Mouse (Mus musculus) forebrain, embryonic 15.5 days (tissue): ENCODE measurements at regions not wholly inside any gene's neighbourhood (a gene's known extent, or its start where the extent isn't known, plus 50 kb on each side); places are given as distances from the start of the nearest gene placed in this dataset.

Source experiments
- ATAC-seq: fragments of 200-750 bp; cut with Nextera tagmentation; replicated peaks from 2 replicates; pipeline ENCODE4 v1.8.0; 2017; ENCODE audit warnings: mild to moderate bottlenecking, moderate TSS enrichment, moderate library complexity
- H3K27ac ChIP-seq: fragments of 300-500 bp; sonication (generic); replicated peaks from 2 replicates; pipeline ENCODE4 v1.5.1; 2015; ENCODE audit warnings: mild to moderate bottlenecking, inconsistent platforms
- H3K27me3 ChIP-seq: fragments of 300-500 bp; sonication (generic); 2 replicates; pipeline ENCODE4 v1.6.1; 2015; ENCODE audit warnings: inconsistent platforms
- H3K36me3 ChIP-seq: fragments of 300-500 bp; sonication (generic); 2 replicates; pipeline ENCODE4 v1.6.1; 2015; ENCODE audit warnings: mild to moderate bottlenecking, inconsistent platforms
- H3K4me1 ChIP-seq: fragments of 300-500 bp; sonication (generic); 2 replicates; pipeline ENCODE4 v1.6.1; 2015; ENCODE audit warnings: inconsistent platforms
- H3K4me2 ChIP-seq: fragments of 300-500 bp; sonication (generic); replicated peaks from 2 replicates; pipeline ENCODE4 v1.6.1; 2015; ENCODE audit warnings: mild to moderate bottlenecking, inconsistent platforms
- H3K4me3 ChIP-seq: fragments of 300-500 bp; sonication (generic); 2 replicates; pipeline ENCODE4 v1.5.1; 2015; ENCODE audit warnings: mild to moderate bottlenecking, inconsistent platforms
- H3K9ac ChIP-seq: fragments of 300-500 bp; sonication (generic); replicated peaks from 2 replicates; pipeline ENCODE4 v1.6.1; 2015; ENCODE audit warnings: mild to moderate bottlenecking, inconsistent platforms
- H3K9me3 ChIP-seq: fragments of 300-500 bp; sonication (generic); 2 replicates; pipeline ENCODE4 v1.6.1; 2016; ENCODE audit warnings: inconsistent platforms
- WGBS: fragments of 180-500 bp; shearing (Covaris S2); methylation state at CpG from one replicate; pipeline ENCODE4 v1.1.7; 2015; ENCODE audit warnings: mixed read lengths; 5-methylcytosine and 5-hydroxymethylcytosine counted together

DNA sequence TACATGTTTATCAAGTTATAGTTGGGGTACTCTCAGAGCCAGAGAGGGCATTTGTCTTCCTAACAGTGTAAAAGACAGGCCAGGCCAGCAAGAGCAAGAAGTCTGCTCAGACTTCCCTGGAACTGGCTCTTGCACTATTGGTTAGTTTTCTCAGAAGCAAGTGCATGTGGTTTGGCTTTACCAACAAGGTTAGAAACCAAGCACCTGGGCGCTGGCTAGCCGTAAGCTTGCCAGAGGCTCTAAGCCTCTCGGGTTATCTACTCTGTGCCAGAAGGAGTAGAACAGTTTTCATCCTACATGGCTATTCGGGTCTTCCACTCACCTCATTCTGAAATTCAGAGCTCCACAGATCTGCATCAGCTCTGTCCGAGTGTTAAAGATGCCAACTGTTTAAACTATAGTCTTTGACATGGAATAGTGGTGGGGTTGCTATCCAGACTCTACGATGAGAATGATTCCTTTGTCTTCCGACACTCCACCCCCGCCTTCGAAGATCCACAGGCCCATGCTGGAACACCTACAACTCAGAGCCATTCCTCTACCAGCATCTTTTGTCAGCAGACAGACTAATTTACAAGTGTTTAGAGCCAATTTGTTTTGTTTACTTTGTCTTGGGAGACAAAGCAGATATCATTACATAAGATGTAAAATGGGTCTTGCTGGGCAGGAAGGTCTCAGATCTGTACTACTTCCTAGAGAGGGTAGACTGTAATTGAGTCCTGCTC is 338.4 kb upstream of the Jarid2 start:
- no peak for ATAC-seq
- Histone ChIP-seq H3K9me3 (no peaks in the 10 kb centered on the region), H3K27ac (no peak overlapping the region), H3K4me1 (no peaks in the 10 kb centered on the region), H3K9ac (no peak overlapping the region), H3K36me3 (no peaks in the 10 kb centered on the region), H3K4me2 (no peak overlapping the region), H3K4me3 (no peak overlapping the region), H3K27me3 (no peaks in the 10 kb centered on the region)
- 88% methylated on average over 9 of the region's 9 CpGs for WGBS

- H3K4me3 ChIP-seq = no peak overlapping the region
- no peaks in the 10 kb centered on the region for H3K9me3 ChIP-seq
- H3K36me3 ChIP-seq = no peaks in the 10 kb centered on the region
- WGBS = 97% methylated on average over 5 of the region's 5 CpGs
- H3K4me2 ChIP-seq = no peak overlapping the region
- 0 out of 2 replicates have a peak, but pooled peaks cover 3% of the 10 kb centered on the region for H3K4me1 ChIP-seq
- H3K27me3 ChIP-seq = no peaks in the 10 kb centered on the region
- ATAC-seq = no peak
- H3K27ac ChIP-seq = no peak overlapping the region
- H3K9ac ChIP-seq = no peak overlapping the region
Observed at GRCm38 (mm10) chr13:44394016-44394415, 335.3 kb upstream of the Jarid2 start.

DNA sequence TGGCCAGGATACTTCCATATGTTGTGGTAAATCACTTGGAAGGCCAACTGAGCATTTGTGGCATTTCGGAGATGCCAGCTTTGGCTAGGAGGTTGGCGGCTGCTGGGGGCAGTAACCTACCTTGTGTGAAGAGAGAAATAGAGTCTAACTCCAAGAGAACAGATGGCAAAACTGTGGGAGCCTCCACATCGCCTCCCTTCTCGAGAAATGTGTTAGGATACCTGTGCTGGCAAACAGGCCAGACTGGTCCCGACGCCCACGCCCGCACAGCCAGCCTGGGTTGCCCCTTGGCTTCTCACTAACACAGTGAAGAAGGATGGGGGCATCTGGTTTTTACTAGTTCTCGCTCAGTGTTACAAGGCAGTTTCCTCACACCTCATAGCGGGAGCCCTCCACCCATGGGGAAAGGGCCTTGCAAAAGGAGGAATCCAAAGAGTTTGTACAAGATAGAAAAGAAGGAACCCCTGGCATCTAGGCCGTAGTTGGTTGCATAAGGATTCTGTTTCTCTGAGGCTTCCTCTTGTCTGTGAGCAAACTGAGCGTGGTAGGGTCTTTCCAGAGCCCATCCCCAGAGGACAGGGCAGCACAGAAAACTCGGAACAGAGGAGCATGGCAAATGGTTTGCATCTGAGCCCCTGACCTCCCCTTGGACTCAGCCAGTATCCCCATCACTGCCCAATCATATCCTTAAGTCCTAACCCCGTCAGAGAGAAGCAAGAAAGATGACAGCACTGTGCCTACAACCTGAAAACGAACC is 330.5 kb upstream of the Jarid2 start:
- no peak overlapping the region for H3K9ac ChIP-seq
- H3K4me1 ChIP-seq = 0 out of 2 replicates have a peak, but pooled peaks cover 9% of the 10 kb centered on the region
- no peak overlapping the region for H3K27ac ChIP-seq
- no peak for ATAC-seq
- H3K4me2 ChIP-seq = no peak overlapping the region
- H3K36me3 ChIP-seq = no peaks in the 10 kb centered on the region
- no peak overlapping the region for H3K4me3 ChIP-seq
- H3K27me3 ChIP-seq = no peaks in the 10 kb centered on the region
- H3K9me3 ChIP-seq = no peaks in the 10 kb centered on the region
- WGBS = 71% methylated on average over 15 of the region's 15 CpGs

GRCm38 (mm10) chr13:44399370-44399685 is 329.9 kb upstream of the Jarid2 start:
- no peak for ATAC-seq
- no peaks in the 10 kb centered on the region for H3K27me3 ChIP-seq
- WGBS = 54% methylated on average over 3 of the region's 4 CpGs
- H3K4me1 ChIP-seq = 0 out of 2 replicates have a peak, but pooled peaks cover 9% of the 10 kb centered on the region
- H3K9ac ChIP-seq = no peak overlapping the region
- no peak overlapping the region for H3K4me3 ChIP-seq
- no peaks in the 10 kb centered on the region for H3K9me3 ChIP-seq
- H3K4me2 ChIP-seq = no peak overlapping the region
- no peaks in the 10 kb centered on the region for H3K36me3 ChIP-seq
- no peak overlapping the region for H3K27ac ChIP-seq

DNA sequence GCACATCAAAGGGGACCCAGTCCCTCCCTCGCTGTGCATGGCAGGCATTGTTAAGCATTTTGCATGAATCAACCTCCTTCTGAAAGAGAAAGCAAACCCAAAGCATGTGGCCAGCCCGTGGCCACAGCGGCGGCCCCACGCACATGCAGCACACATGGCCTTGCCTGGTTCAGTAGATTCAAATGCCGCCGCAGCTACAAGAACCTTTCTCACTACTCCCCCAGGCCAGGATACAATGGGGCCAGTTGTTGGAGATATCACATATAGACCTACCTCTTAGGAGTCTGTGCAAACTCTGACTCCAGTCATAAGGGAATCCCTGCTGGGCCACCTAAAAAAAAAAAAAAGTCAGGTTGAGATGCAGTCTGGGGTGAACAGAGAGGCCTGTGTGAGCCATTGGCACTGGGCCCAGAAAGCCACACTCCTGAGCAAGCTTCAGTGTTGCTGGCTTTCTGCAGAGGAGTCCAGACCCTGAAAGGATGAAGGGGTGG is 329.4 kb upstream of the Jarid2 start:
- H3K4me1 ChIP-seq = 0 out of 2 replicates have a peak, but pooled peaks cover 9% of the 10 kb centered on the region
- no peak overlapping the region for H3K4me3 ChIP-seq
- H3K9me3 ChIP-seq = no peaks in the 10 kb centered on the region
- no peak overlapping the region for H3K27ac ChIP-seq
- H3K27me3 ChIP-seq = no peaks in the 10 kb centered on the region
- 56% methylated on average over 7 of the region's 7 CpGs for WGBS
- H3K36me3 ChIP-seq = no peaks in the 10 kb centered on the region
- no peak overlapping the region for H3K4me2 ChIP-seq
- ATAC-seq = no peak
- H3K9ac ChIP-seq = no peak overlapping the region

- no peak for ATAC-seq
- Histone ChIP-seq H3K9ac (no peak overlapping the region), H3K4me1 (0 out of 2 replicates have a peak, but pooled peaks cover 5% of the 10 kb centered on the region), H3K27ac (no peak overlapping the region), H3K9me3 (no peaks in the 10 kb centered on the region), H3K4me3 (no peak overlapping the region), H3K27me3 (no peaks in the 10 kb centered on the region), H3K36me3 (no peaks in the 10 kb centered on the region), H3K4me2 (no peak overlapping the region)
- WGBS = 88% methylated on average over 8 of the region's 8 CpGs
Observed at GRCm38 (mm10) chr13:44404010-44404575, 325.2 kb upstream of the Jarid2 start.

DNA sequence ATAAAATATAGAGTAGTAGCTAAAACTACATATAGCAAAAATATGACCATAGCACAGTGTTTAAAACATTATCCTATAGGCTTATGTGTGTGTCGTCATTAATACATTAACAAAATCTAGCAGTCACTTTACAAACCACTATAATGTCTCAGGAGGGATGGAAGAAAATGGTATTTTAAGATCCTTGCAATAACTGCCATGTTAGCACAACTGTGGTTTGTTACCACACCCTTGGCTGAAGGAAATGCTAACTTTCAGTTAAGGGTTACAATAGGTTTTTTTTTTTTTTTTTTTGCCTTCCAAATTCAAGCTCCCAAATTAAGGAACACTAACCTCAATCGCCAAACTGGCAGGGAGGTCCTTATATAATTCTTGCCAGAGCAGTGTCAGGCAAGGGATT is 322.0 kb upstream of the Jarid2 start:
- no peaks in the 10 kb centered on the region for H3K9me3 ChIP-seq
- no peaks in the 10 kb centered on the region for H3K27me3 ChIP-seq
- H3K4me3 ChIP-seq = no peak overlapping the region
- H3K36me3 ChIP-seq = no peaks in the 10 kb centered on the region
- no peak for ATAC-seq
- H3K4me2 ChIP-seq = no peak overlapping the region
- no peak overlapping the region for H3K27ac ChIP-seq
- H3K4me1 ChIP-seq = no peaks in the 10 kb centered on the region
- 76% methylated on average over 2 of the region's 2 CpGs for WGBS
- no peak overlapping the region for H3K9ac ChIP-seq

- WGBS = 86% methylated on average over 6 of the region's 6 CpGs
- ATAC-seq = no peak
- Histone ChIP-seq H3K4me2 (no peak overlapping the region), H3K4me3 (no peak overlapping the region), H3K27me3 (no peaks in the 10 kb centered on the region), H3K9ac (no peak overlapping the region), H3K27ac (no peak overlapping the region), H3K36me3 (no peaks in the 10 kb centered on the region), H3K9me3 (no peaks in the 10 kb centered on the region), H3K4me1 (no peaks in the 10 kb centered on the region)
Observed at GRCm38 (mm10) chr13:44408619-44408959, 320.7 kb upstream of the Jarid2 start.

GRCm38 (mm10) chr13:44408960-44409719 is 320.1 kb upstream of the Jarid2 start:
- H3K4me3 ChIP-seq = no peak overlapping the region
- 77% methylated on average over 14 of the region's 14 CpGs for WGBS
- no peak for ATAC-seq
- H3K4me2 ChIP-seq = no peak overlapping the region
- H3K9ac ChIP-seq = no peak overlapping the region
- no peaks in the 10 kb centered on the region for H3K9me3 ChIP-seq
- H3K36me3 ChIP-seq = no peaks in the 10 kb centered on the region
- H3K27ac ChIP-seq = no peak overlapping the region
- H3K4me1 ChIP-seq = no peaks in the 10 kb centered on the region
- H3K27me3 ChIP-seq = no peaks in the 10 kb centered on the region

DNA sequence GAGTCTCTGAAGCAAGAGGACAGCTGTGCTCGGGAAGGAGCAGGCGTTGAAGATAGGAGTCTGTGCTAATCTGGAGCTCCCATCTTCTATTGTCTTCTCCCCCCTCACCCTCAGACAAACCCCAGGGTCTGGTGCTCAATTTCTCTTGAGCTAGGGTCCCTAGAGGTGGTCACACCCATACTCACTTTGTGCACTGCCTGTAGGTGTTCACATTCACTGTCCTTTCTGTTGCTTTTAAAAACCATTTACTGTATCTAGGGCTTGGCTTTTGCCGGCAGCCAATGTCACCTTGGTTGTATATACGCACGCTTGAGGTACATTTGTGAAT is 319.6 kb upstream of the Jarid2 start:
- Histone ChIP-seq H3K27me3 (no peaks in the 10 kb centered on the region), H3K4me1 (no peaks in the 10 kb centered on the region), H3K9me3 (no peaks in the 10 kb centered on the region), H3K36me3 (no peaks in the 10 kb centered on the region), H3K4me3 (no peak overlapping the region), H3K9ac (no peak overlapping the region), H3K27ac (no peak overlapping the region), H3K4me2 (no peak overlapping the region)
- WGBS = 85% methylated on average over 5 of the region's 5 CpGs
- no peak for ATAC-seq

- no peak overlapping the region for H3K27ac ChIP-seq
- ATAC-seq = no peak
- no peaks in the 10 kb centered on the region for H3K36me3 ChIP-seq
- no peak overlapping the region for H3K9ac ChIP-seq
- 96% methylated on average over 2 of the region's 2 CpGs for WGBS
- H3K27me3 ChIP-seq = no peaks in the 10 kb centered on the region
- H3K4me2 ChIP-seq = no peak overlapping the region
- no peak overlapping the region for H3K4me3 ChIP-seq
- no peaks in the 10 kb centered on the region for H3K9me3 ChIP-seq
- peaks cover 3% of the 10 kb centered on the region for H3K4me1 ChIP-seq
Observed at GRCm38 (mm10) chr13:44411781-44412496, 317.3 kb upstream of the Jarid2 start.
